Mouse (Mus musculus) CH12.LX (cell line): ENCODE data around the gene Fkbp4. TPM values are rescaled to one million over a fixed set of nuclear protein-coding genes. Genes with fewer than 3 reads are reported as not detected.

Experiments used
- DNase-seq: peaks from one replicate; pipeline ENCODE4 v3.0.0-alpha.2; 2013; ENCODE audit errors: extremely low read depth
- H3K27ac ChIP-seq: 2 replicates; pipeline ENCODE4 v1.5.1; 2012; ENCODE audit warnings: low read depth, mild to moderate bottlenecking, control low read depth, moderate library complexity; ENCODE audit not compliant: insufficient read depth
- H3K27me3 ChIP-seq: replicated peaks from 2 replicates; pipeline ENCODE3; 2012; ENCODE audit warnings: inconsistent platforms
- H3K36me3 ChIP-seq, 2 experiments: replicated peaks in 1 of 2; 2 replicates each; pipeline versions ENCODE3 to v1.6.1; 2012; ENCODE audit warnings: inconsistent platforms in 1 of 2, low read length in 1 of 2, mild to moderate bottlenecking in 1 of 2, mixed read lengths in 1 of 2, moderate library complexity in 1 of 2; ENCODE audit not compliant: control insufficient read depth in 1 of 2, insufficient read depth in 1 of 2
- H3K4me1 ChIP-seq, 2 experiments: 2 replicates each; pipeline ENCODE4 v1.6.1; 2012; ENCODE audit warnings: inconsistent platforms in 1 of 2, moderate library complexity in 1 of 2; ENCODE audit not compliant: insufficient read depth in 2 of 2, control insufficient read depth in 1 of 2
- H3K4me2 ChIP-seq: 2 replicates; pipeline ENCODE4 v1.6.1; 2012; ENCODE audit warnings: low read depth, mild to moderate bottlenecking, control low read depth; ENCODE audit not compliant: poor library complexity, insufficient read depth, severe bottlenecking
- H3K4me3 ChIP-seq, 3 experiments: fragments of 150-350 bp in 1 of 3; sonication (generic) in 1 of 3; replicated peaks in 1 of 3; 2 replicates each; pipeline versions ENCODE3 to v1.5.1; 2011 to 2012; ENCODE audit warnings: low read depth in 2 of 3, low read length in 2 of 3, mild to moderate bottlenecking in 2 of 3, moderate library complexity in 2 of 3, control low read depth in 1 of 3, improper control_type of control experiment in 1 of 3, inconsistent platforms in 1 of 3, mixed read lengths in 1 of 3; ENCODE audit not compliant: poor library complexity in 1 of 3
- H3K79me2 ChIP-seq: replicated peaks from 2 replicates; pipeline ENCODE4 v1.6.1; 2012; ENCODE audit warnings: mild to moderate bottlenecking, moderate library complexity; ENCODE audit not compliant: control insufficient read depth, poor library complexity, insufficient read depth, severe bottlenecking; ENCODE audit errors: extremely low read depth
- H3K9ac ChIP-seq: 2 replicates; pipeline ENCODE4 v1.6.1; 2012; ENCODE audit warnings: low read depth, mild to moderate bottlenecking, control low read depth, moderate library complexity; ENCODE audit not compliant: insufficient read depth
- H3K9me3 ChIP-seq: replicated peaks from 2 replicates; pipeline ENCODE3; 2012; ENCODE audit warnings: low read length, inconsistent platforms, mixed read lengths
- BHLHE40 ChIP-seq: IDR thresholded peaks from 2 replicates; pipeline ENCODE4 v1.6.1; 2011; ENCODE audit warnings: mild to moderate bottlenecking, low read depth, low read length, improper control_type of control experiment
- CHD2 ChIP-seq: IDR thresholded peaks from 2 replicates; pipeline ENCODE4 v1.6.1; 2011; ENCODE audit warnings: low read length, improper control_type of control experiment
- E2F4 ChIP-seq: IDR thresholded peaks from 2 replicates; pipeline ENCODE4 v1.6.1; 2011; ENCODE audit warnings: low read depth, low read length, improper control_type of control experiment; ENCODE audit not compliant: insufficient replicate concordance
- EP300 ChIP-seq: IDR thresholded peaks from 2 replicates; pipeline ENCODE4 v1.6.1; 2011; ENCODE audit warnings: low read length, improper control_type of control experiment
- HCFC1 ChIP-seq: IDR thresholded peaks from 2 replicates; pipeline ENCODE4 v1.6.1; 2012; ENCODE audit warnings: low read depth, mild to moderate bottlenecking, inconsistent platforms, low read length, improper control_type of control experiment
- KAT2A ChIP-seq: IDR thresholded peaks from 2 replicates; pipeline ENCODE4 v1.6.1; 2012; ENCODE audit warnings: low read length, improper control_type of control experiment, inconsistent platforms; ENCODE audit not compliant: insufficient replicate concordance
- MAZ ChIP-seq: IDR thresholded peaks from 2 replicates; pipeline ENCODE4 v1.6.1; 2012; ENCODE audit warnings: low read depth, mild to moderate bottlenecking, inconsistent platforms, low read length, improper control_type of control experiment, moderate library complexity
- NRF1 ChIP-seq: IDR thresholded peaks from 2 replicates; pipeline ENCODE4 v1.6.1; 2014; ENCODE audit warnings: low read depth, mild to moderate bottlenecking, inconsistent platforms, low read length, improper control_type of control experiment, moderate library complexity
- TBP ChIP-seq: conservative IDR thresholded peaks from 2 replicates; pipeline ENCODE4 v1.6.1; 2011; ENCODE audit warnings: low read depth, low read length, improper control_type of control experiment
- TCF12 ChIP-seq: IDR thresholded peaks from 2 replicates; pipeline ENCODE4 v1.6.1; 2014; ENCODE audit warnings: low read depth, mild to moderate bottlenecking, inconsistent platforms, low read length, improper control_type of control experiment
- USF2 ChIP-seq: conservative IDR thresholded peaks from 2 replicates; pipeline ENCODE4 v1.6.1; 2011; ENCODE audit warnings: low read depth, low read length, improper control_type of control experiment
- dilution Hi-C: fragments of 300-500 bp; cut with MboI; formaldehyde crosslinking; loops from 2 replicates; pipeline ENCODE4 v1.14.3; 2020; ENCODE audit warnings: low sequenced_read_pairs; ENCODE audit not compliant: extremely low pct_unique_long_range_greater_than_20kb, extremely low pct_ligation_motif_present
- in situ Hi-C: fragments of 300-500 bp; cut with MboI; formaldehyde crosslinking; loops from 3 replicates; pipeline ENCODE4 v1.14.3; 2019; ENCODE audit warnings: low sequenced_read_pairs, low pct_ligation_motif_present, low pct_unique_long_range_greater_than_20kb, mixed read lengths
- polyA plus RNA-seq: library from polyadenylated mRNA; unstranded; fragments of >175 nt; gene quantifications from 2 replicates; pipeline ENCODE4 v1.2.1, GENCODE M21; 2012; ENCODE audit warnings: low read depth; ENCODE audit not compliant: insufficient read length
- total RNA-seq, 2 experiments: library from RNA; depleted of rRNA; stranded (reverse); fragments of 300-350 nt in 1 of 2; fragments of >200 nt in 1 of 2; gene quantifications; 2 replicates each; pipeline ENCODE4 v1.2.3; 2012 to 2014

Fkbp4 gene
- total and polyA plus RNA-seq, 3 experiments: 198 to 304 (median 265) TPM

DNA sequence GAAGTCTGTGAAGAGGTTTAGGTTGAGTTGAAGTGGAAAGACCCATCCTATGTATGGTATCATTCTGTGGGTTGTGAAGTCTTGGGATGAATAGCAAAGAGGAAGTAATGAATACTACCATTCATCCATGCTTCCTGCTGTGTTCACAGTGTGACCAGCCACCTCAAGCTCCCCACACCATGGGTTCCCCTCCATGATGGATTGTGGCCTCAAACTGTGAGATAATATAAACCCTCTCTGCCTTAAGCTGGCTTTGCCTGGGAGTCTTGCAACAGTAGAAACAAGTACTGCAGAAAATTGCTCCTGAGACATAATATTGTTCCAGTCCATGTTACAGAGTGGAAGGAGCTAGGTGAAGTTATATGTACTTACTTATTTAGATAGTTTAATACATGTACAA, 23.1 kb upstream of the Fkbp4 start:
- Histone ChIP-seq H3K27ac (no peak overlapping the region), H3K27me3 (no peaks in the 10 kb centered on the region), H3K4me2 (no peak overlapping the region), H3K4me3 (no peak overlapping the region), H3K9me3 (no peaks in the 10 kb centered on the region), H3K36me3 (no peaks in the 10 kb centered on the region), H3K79me2 (no peaks in the 10 kb centered on the region), H3K4me1 (peaks cover 3 to 24% of the 10 kb centered on the region in 2 experiments; a peak in 3 of 4 replicates), H3K9ac (no peak overlapping the region)
- DNase-seq: no peak
- dilution Hi-C loops (no loop called here), in situ Hi-C loops (no loop called here)
- TF ChIP-seq MAZ (no peak), EP300 (peak; percentile 49; the same call in 1 of the 2 replicates)

DNA sequence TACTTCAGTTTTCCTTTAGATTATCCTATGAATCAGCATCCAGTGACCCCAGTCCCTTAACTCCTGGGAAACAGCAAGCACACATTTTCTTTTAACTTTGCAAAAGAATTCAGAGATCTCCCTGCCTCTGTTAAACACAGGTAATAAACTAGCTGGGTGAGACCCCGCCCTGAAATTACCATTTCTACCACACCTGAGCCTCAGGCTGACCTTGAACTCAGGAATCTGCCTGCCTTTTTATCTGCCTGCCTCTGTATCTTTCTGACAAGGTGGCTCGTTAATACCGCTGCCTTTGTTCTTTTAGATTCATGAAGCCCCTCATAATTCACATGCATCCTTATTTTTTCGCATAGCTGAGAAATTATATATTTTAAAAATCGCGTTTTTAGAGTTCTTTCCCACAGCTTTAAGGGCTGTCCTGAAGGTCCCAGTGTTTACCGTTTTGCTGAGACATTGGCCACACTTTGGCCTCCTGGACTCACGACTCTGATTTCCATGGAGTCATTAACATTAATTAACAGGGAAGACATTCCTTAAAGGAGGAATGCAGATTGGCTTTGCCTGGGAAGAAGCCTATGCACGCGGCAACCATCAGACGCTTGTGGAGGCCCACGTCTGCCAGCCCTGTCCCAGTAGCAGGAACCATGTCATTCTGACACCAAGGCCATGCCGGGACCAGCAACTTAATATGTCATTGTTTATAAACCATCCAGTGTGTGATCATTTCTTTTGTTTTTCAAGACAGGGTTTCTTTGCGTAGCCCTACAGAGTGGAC, 22.4 kb upstream of the Fkbp4 start:
- H3K4me1 ChIP-seq: peaks cover 3 to 24% of the 10 kb centered on the region in 2 experiments; a peak in 3 of 4 replicates
- no peaks in the 10 kb centered on the region for H3K27me3 ChIP-seq
- no peak overlapping the region for H3K27ac ChIP-seq
- DNase-seq: no peak
- H3K36me3 ChIP-seq: no peaks in the 10 kb centered on the region
- dilution Hi-C loops: no loop called here
- H3K9ac ChIP-seq: no peak overlapping the region
- TF ChIP-seq KAT2A (no peak), E2F4 (no peak), BHLHE40 (no peak), HCFC1 (no peak)
- no peak overlapping the region for H3K4me2 ChIP-seq
- in situ Hi-C loops: no loop called here
- H3K9me3 ChIP-seq: no peaks in the 10 kb centered on the region
- no peak overlapping the region for H3K4me3 ChIP-seq
- H3K79me2 ChIP-seq: no peaks in the 10 kb centered on the region

DNA sequence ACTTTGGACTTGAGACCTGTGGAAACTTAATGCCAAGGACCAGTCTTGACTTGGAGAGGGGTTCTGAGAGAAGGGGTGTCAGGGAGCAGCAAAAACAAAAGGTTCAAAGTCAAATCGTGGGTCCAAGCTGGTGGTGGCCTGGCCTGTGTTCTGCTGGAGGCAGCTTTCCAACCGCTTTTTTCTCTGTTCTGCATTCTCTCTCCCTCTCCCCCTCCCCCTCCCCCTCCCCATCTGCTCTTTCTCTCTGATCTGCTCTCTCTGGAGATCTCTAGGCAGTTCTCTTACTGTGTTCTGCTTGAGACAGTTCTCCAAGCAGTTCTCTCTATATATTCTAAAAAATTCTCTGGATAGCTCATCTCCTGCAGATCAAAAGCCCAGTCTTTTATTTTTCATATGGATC, 21.8 kb upstream of the Fkbp4 start:
- DNase-seq: no peak
- no peak overlapping the region for H3K9ac ChIP-seq
- no peaks in the 10 kb centered on the region for H3K9me3 ChIP-seq
- peaks cover 3 to 24% of the 10 kb centered on the region in 2 experiments; a peak in 3 of 4 replicates for H3K4me1 ChIP-seq
- no peak overlapping the region for H3K4me3 ChIP-seq
- no peaks in the 10 kb centered on the region for H3K36me3 ChIP-seq
- in situ Hi-C loops: no loop called here
- H3K4me2 ChIP-seq: no peak overlapping the region
- TF ChIP-seq CHD2: no peak
- no peak for TF ChIP-seq NRF1
- no peak for TF ChIP-seq USF2
- TF ChIP-seq TCF12: no peak
- no peak for TF ChIP-seq TBP
- TF ChIP-seq EP300: peak; percentile 10; the same call in 1 of the 2 replicates
- TF ChIP-seq MAZ: no peak
- TF ChIP-seq, all 38 proteins: peak for 1
- dilution Hi-C loops: no loop called here
- no peaks in the 10 kb centered on the region for H3K27me3 ChIP-seq
- H3K27ac ChIP-seq: no peak overlapping the region
- no peaks in the 10 kb centered on the region for H3K79me2 ChIP-seq
